Mouse (Mus musculus): Measurements from ENCODE around the gene Fggy. TPM values are rescaled to one million over a fixed set of nuclear protein-coding genes. Genes with fewer than 3 reads are reported as not detected.

Fggy gene
- polyA plus RNA-seq, 1 experiment from 2014 or later, result 11.1 TPM

GRCm38 (mm10) chr4:95584107-95584762 lies 26.9 kb downstream of the Fggy start:
- H3K4me3 ChIP-seq (ENCODE audit: low read depth, low read length), result no peak overlapping the region
- no peaks in the 10 kb centered on the region for H3K36me3 ChIP-seq (ENCODE audit: control insufficient read depth, insufficient read depth, low read length)
- H3K4me2 ChIP-seq (replicated peaks; ENCODE audit: low read depth, low read length), result no peak overlapping the region
- H3K9ac ChIP-seq (ENCODE audit: low read depth, low read length), result no peak overlapping the region
- DNase-seq (ENCODE audit: low spot score), result no peak
- WGBS, result 73% methylated on average over 4 of the region's 4 CpGs
- no peak for ATAC-seq (ENCODE audit: low FRiP score)
- H3K4me1 ChIP-seq (replicated peaks; ENCODE audit: control insufficient read depth, insufficient read depth, low read length), result no peaks in the 10 kb centered on the region
- H3K27ac ChIP-seq (ENCODE audit: low read depth, low read length), result no peak overlapping the region
- no peaks in the 10 kb centered on the region for H3K27me3 ChIP-seq (ENCODE audit: control insufficient read depth, insufficient read depth, low read length)
- no peaks in the 10 kb centered on the region for H3K9me3 ChIP-seq (ENCODE audit: control insufficient read depth, low read length)

- 65% methylated on average over 4 of the region's 4 CpGs for WGBS
These were observed 29.1 kb downstream of the Fggy start for GRCm38 (mm10) chr4:95586274-95587001.

DNA sequence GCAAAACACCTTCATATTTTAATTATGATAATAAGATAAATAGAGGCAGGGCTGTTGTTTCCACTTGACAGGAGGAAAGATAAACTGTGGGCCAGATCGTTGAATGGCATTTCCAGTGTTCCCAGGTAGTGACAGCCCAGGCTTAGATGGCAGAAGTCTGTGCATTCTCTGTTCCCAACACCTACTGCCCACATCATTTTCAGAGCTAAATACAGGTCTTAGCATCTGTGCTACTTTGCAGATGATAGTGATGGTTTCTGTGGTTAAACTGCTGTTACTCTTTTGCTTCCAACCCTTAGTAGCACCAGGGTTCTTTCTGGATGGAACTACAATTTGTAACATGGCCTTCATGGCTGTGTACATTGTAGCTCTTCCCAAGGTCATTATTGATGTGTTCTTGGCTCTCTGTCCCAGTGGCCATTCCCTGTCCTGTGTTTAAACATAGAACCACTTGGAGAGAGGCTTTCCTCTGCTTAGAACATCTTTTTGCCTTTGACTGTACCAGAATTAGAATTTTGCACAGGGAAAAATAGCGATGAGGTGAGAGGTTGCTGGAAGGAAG lies 31.5 kb downstream of the Fggy start:
- H3K9ac ChIP-seq (ENCODE audit: low read depth, low read length), result no peak overlapping the region
- H3K27ac ChIP-seq (ENCODE audit: low read depth, low read length), result no peak overlapping the region
- H3K4me1 ChIP-seq (replicated peaks; ENCODE audit: control insufficient read depth, insufficient read depth, low read length), result no peaks in the 10 kb centered on the region
- no peak overlapping the region for H3K4me3 ChIP-seq (ENCODE audit: low read depth, low read length)
- DNase-seq (ENCODE audit: low spot score), result no peak
- no peak for ATAC-seq (ENCODE audit: low FRiP score)
- no peaks in the 10 kb centered on the region for H3K27me3 ChIP-seq (ENCODE audit: control insufficient read depth, insufficient read depth, low read length)
- H3K4me2 ChIP-seq (replicated peaks; ENCODE audit: low read depth, low read length), result no peak overlapping the region
- whole genome bisulfite sequencing, result 92% methylated on average over 2 of the region's 2 CpGs
- no peaks in the 10 kb centered on the region for H3K9me3 ChIP-seq (ENCODE audit: control insufficient read depth, low read length)
- no peaks in the 10 kb centered on the region for H3K36me3 ChIP-seq (ENCODE audit: control insufficient read depth, insufficient read depth, low read length)

More at GRCm38 (mm10) chr4:95586274-95587001, 29.1 kb downstream of the Fggy start:
- Histone ChIP-seq H3K4me3 (ENCODE audit: low read depth, low read length) (no peak overlapping the region), H3K27ac (ENCODE audit: low read depth, low read length) (no peak overlapping the region), H3K27me3 (ENCODE audit: control insufficient read depth, insufficient read depth, low read length) (no peaks in the 10 kb centered on the region), H3K9ac (ENCODE audit: low read depth, low read length) (no peak overlapping the region), H3K9me3 (ENCODE audit: control insufficient read depth, low read length) (no peaks in the 10 kb centered on the region), H3K36me3 (ENCODE audit: control insufficient read depth, insufficient read depth, low read length) (no peaks in the 10 kb centered on the region), H3K4me2 (replicated peaks; ENCODE audit: low read depth, low read length) (no peak overlapping the region), H3K4me1 (replicated peaks; ENCODE audit: control insufficient read depth, insufficient read depth, low read length) (no peaks in the 10 kb centered on the region)
- ATAC-seq (ENCODE audit: low FRiP score) (peak; percentile 64), DNase-seq (ENCODE audit: low spot score) (peak; percentile 11)

- whole genome bisulfite sequencing, result 88% methylated on average over 3 of the region's 3 CpGs
- no peak overlapping the region for H3K4me2 ChIP-seq (replicated peaks; ENCODE audit: low read depth, low read length)
- no peaks in the 10 kb centered on the region for H3K36me3 ChIP-seq (ENCODE audit: control insufficient read depth, insufficient read depth, low read length)
- DNase-seq (ENCODE audit: low spot score) (no peak), ATAC-seq (ENCODE audit: low FRiP score) (no peak)
- no peak overlapping the region for H3K4me3 ChIP-seq (ENCODE audit: low read depth, low read length)
- H3K9ac ChIP-seq (ENCODE audit: low read depth, low read length), result no peak overlapping the region
- no peaks in the 10 kb centered on the region for H3K9me3 ChIP-seq (ENCODE audit: control insufficient read depth, low read length)
- H3K4me1 ChIP-seq (replicated peaks; ENCODE audit: control insufficient read depth, insufficient read depth, low read length), result no peaks in the 10 kb centered on the region
- H3K27ac ChIP-seq (ENCODE audit: low read depth, low read length), result no peak overlapping the region
- H3K27me3 ChIP-seq (ENCODE audit: control insufficient read depth, insufficient read depth, low read length), result no peaks in the 10 kb centered on the region
These were observed 33.6 kb downstream of the Fggy start for GRCm38 (mm10) chr4:95590878-95591277.

DNA sequence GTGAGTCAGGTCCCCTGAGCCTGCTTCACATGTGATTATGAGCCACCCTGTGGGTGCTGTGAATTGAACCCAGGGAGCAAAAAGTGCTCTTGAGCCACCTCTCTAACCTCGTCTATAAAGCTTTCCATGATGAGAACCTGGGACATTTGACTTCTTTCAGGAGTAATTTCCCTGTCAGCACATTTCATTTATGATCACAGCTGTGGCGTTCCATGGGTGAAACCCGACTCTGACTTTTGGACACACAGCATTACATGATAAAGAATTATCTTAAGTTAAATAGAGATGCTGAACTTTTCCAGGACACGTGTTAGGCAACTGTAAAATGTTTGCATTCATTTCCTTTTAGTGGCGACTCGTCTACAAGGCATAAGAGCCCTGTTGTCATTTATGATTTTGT lies 39.9 kb downstream of the Fggy start:
- 82% methylated on average over 6 of the region's 6 CpGs for WGBS
- Histone ChIP-seq H3K4me1 (replicated peaks; ENCODE audit: control insufficient read depth, insufficient read depth, low read length) (no peaks in the 10 kb centered on the region), H3K4me2 (replicated peaks; ENCODE audit: low read depth, low read length) (no peak overlapping the region), H3K36me3 (ENCODE audit: control insufficient read depth, insufficient read depth, low read length) (no peaks in the 10 kb centered on the region), H3K9ac (ENCODE audit: low read depth, low read length) (no peak overlapping the region), H3K27ac (ENCODE audit: low read depth, low read length) (no peak overlapping the region), H3K27me3 (ENCODE audit: control insufficient read depth, insufficient read depth, low read length) (no peaks in the 10 kb centered on the region), H3K9me3 (ENCODE audit: control insufficient read depth, low read length) (no peaks in the 10 kb centered on the region), H3K4me3 (ENCODE audit: low read depth, low read length) (no peak overlapping the region)
- no peak for ATAC-seq (ENCODE audit: low FRiP score)
- no peak for DNase-seq (ENCODE audit: low spot score)

GRCm38 (mm10) chr4:95601776-95602175 lies 44.5 kb downstream of the Fggy start:
- Histone ChIP-seq H3K27me3 (ENCODE audit: control insufficient read depth, insufficient read depth, low read length) (no peaks in the 10 kb centered on the region), H3K4me3 (ENCODE audit: low read depth, low read length) (no peak overlapping the region), H3K9ac (ENCODE audit: low read depth, low read length) (no peak overlapping the region), H3K9me3 (ENCODE audit: control insufficient read depth, low read length) (no peaks in the 10 kb centered on the region), H3K4me2 (replicated peaks; ENCODE audit: low read depth, low read length) (no peak overlapping the region), H3K4me1 (replicated peaks; ENCODE audit: control insufficient read depth, insufficient read depth, low read length) (no peaks in the 10 kb centered on the region), H3K27ac (ENCODE audit: low read depth, low read length) (no peak overlapping the region), H3K36me3 (ENCODE audit: control insufficient read depth, insufficient read depth, low read length) (no peaks in the 10 kb centered on the region)
- no peak for DNase-seq (ENCODE audit: low spot score)
- WGBS, result 80% methylated on average over 4 of the region's 4 CpGs
- ATAC-seq (ENCODE audit: low FRiP score), result no peak

DNA sequence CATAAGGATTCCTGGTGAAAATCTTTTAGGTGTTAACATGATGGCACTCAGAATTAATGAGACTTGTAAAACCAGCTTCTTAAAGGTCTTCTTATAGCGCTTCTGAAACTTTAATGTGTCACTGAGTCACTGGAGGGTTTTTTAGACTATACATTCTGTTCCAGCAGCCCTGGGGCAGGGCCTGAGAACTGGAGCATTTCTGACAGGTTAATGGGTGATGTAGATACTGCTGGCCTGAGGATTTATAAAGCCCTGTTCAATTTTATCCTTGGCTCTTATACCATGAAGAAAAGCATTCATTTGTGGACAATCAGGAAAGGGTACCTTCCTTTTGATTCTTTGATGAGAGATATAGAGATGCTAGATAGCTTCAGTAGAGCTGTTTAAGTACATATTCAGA lies 45.9 kb downstream of the Fggy start:
- no peaks in the 10 kb centered on the region for H3K27me3 ChIP-seq (ENCODE audit: control insufficient read depth, insufficient read depth, low read length)
- H3K4me3 ChIP-seq (ENCODE audit: low read depth, low read length), result no peak overlapping the region
- no peak overlapping the region for H3K27ac ChIP-seq (ENCODE audit: low read depth, low read length)
- H3K36me3 ChIP-seq (ENCODE audit: control insufficient read depth, insufficient read depth, low read length), result no peaks in the 10 kb centered on the region
- DNase-seq (ENCODE audit: low spot score), result no peak
- H3K4me2 ChIP-seq (replicated peaks; ENCODE audit: low read depth, low read length), result no peak overlapping the region
- no peak overlapping the region for H3K9ac ChIP-seq (ENCODE audit: low read depth, low read length)
- ATAC-seq (ENCODE audit: low FRiP score), result no peak
- H3K4me1 ChIP-seq (replicated peaks; ENCODE audit: control insufficient read depth, insufficient read depth, low read length), result no peaks in the 10 kb centered on the region
- H3K9me3 ChIP-seq (ENCODE audit: control insufficient read depth, low read length), result no peaks in the 10 kb centered on the region
- WGBS, result 90% methylated on average over 1 of the region's 1 CpGs

DNA sequence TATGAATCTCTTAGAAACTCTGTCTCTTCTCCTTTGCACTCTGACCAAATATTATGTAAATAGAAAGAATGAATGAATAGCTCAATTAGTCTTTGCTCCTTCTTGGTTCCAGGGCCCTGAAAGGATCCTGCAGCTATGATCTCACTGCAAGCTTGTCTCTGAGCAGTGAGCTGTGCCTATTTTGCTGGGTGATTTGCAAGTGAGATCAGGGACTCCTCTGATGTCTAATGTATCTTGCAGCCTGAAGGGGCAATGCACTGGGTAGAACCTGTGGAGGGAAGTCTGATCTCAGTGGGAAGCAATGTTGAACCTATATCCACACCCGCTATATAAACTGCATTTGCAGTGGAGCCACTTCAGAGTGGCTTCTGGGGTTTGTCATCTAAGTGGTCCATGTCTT lies 53.4 kb downstream of the Fggy start:
- Histone ChIP-seq H3K27ac (ENCODE audit: low read depth, low read length) (no peak overlapping the region), H3K9me3 (ENCODE audit: control insufficient read depth, low read length) (no peaks in the 10 kb centered on the region), H3K27me3 (ENCODE audit: control insufficient read depth, insufficient read depth, low read length) (no peaks in the 10 kb centered on the region), H3K4me2 (replicated peaks; ENCODE audit: low read depth, low read length) (no peak overlapping the region), H3K4me3 (ENCODE audit: low read depth, low read length) (no peak overlapping the region), H3K4me1 (replicated peaks; ENCODE audit: control insufficient read depth, insufficient read depth, low read length) (no peaks in the 10 kb centered on the region), H3K36me3 (ENCODE audit: control insufficient read depth, insufficient read depth, low read length) (no peaks in the 10 kb centered on the region), H3K9ac (ENCODE audit: low read depth, low read length) (no peak overlapping the region)
- WGBS, result 86% methylated on average over 1 of the region's 1 CpGs
- DNase-seq (ENCODE audit: low spot score) (no peak), ATAC-seq (ENCODE audit: low FRiP score) (no peak)

- no peak overlapping the region for H3K4me3 ChIP-seq (ENCODE audit: low read depth, low read length)
- H3K9ac ChIP-seq (ENCODE audit: low read depth, low read length), result no peak overlapping the region
- 83% methylated on average over 6 of the region's 6 CpGs for WGBS
- H3K36me3 ChIP-seq (ENCODE audit: control insufficient read depth, insufficient read depth, low read length), result no peaks in the 10 kb centered on the region
- no peaks in the 10 kb centered on the region for H3K27me3 ChIP-seq (ENCODE audit: control insufficient read depth, insufficient read depth, low read length)
- DNase-seq (ENCODE audit: low spot score) (no peak), ATAC-seq (ENCODE audit: low FRiP score) (no peak)
- H3K4me1 ChIP-seq (replicated peaks; ENCODE audit: control insufficient read depth, insufficient read depth, low read length), result no peaks in the 10 kb centered on the region
- no peak overlapping the region for H3K27ac ChIP-seq (ENCODE audit: low read depth, low read length)
- no peaks in the 10 kb centered on the region for H3K9me3 ChIP-seq (ENCODE audit: control insufficient read depth, low read length)
- no peak overlapping the region for H3K4me2 ChIP-seq (replicated peaks; ENCODE audit: low read depth, low read length)
These were observed 54.1 kb downstream of the Fggy start for GRCm38 (mm10) chr4:95611390-95611789.
